Mouse (Mus musculus): ENCODE measurements around the gene Ago1.

DNA sequence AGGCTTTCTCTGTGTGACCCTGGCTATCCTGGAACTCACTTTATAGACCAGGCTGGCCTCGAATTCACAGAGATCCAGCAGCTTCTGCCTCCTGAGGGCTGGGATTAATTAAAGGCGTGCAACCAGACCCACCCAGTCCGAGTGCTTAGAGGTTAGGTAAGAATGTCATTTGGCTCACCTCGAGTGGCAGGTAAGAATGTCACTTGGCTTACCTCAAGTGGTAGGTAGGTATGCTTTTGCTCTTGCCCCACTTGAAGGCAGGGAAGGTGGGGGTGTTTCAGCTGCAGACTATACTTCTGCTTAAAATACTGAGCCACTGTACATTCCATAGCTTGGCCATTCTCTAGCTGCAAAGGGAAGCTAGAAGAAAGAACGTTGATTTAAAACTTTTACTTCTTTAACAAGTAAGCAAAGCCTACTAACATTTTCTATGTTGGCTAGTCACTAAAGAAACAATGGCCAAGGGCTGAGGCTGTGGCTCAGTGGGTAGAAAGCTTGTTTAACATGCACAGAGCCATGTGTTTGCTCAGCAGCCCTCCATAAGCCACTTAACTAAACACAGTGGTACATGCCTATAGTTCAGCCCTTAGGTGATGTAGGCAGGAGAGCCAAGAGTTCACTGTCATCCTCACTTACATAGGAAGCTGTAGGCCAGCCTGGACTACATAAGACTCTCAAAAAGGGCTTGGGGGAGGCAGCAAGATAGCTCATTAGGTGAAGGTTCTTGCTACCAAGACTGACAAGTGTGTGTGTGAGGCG, 44.1 kb upstream of the Ago1 start:
- TF ChIP-seq POLR2A (IDR thresholded peaks at IDR 0.05; ENCODE audit: low read depth, low read length) = no peak
- no peak for TF ChIP-seq CTCF (IDR thresholded peaks at IDR 0.05; ENCODE audit: borderline replicate concordance, insufficient read depth, low read length)

Data from embryonic fibroblast, embryonic 13.5 days (primary cell).